Mouse (Mus musculus): ENCODE results near the gene Coa7.

Gene Coa7

DNA sequence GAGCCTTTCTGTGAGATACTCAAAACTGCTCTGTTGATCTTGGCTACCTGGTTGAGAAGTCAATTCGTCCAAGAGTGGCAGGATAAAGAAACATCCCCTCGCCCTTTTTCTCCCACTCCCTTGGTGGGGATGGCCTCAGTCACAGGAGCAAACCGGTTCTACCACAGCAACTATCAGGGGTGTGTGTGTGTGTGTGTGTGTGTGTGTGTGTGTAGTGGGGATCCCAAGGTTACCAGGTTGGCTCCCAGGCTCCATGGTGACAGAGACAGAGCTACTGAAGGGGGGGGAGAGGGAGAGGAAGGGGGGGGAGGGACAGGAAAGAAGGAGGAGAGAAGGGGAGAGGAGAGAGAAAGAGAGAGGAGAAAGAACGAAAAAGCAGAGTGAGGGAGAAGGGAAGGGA is 59.2 kb downstream of the Coa7 start:
- no peak for DNase-seq

DNA sequence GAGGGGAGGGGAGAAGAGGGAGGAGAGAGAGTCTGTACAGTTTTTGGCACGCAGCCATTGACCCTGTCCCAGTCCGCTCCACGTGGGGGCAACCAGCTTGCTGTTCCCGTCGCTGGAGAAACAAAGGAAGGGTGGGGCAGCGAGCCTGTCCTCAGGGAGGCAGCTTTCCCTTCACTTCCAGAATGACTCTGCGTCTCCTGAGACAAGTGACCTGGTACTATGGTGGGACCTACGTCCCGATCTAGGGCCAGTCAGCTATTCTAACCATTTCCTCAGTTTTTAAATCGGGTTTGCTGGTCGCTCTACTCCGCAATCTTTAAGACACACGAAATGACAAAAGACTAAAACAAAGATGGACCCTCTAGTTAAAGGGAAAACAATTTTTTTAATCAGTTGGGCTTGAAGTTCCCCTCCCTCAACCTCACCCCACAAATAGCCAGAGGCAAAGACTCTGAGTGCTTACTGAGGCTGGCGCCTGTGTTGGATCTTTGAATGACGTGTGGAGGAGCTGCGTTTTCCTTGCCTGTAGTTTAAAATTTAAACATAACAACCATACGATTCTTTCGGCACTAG is 59.8 kb downstream of the Coa7 start:
- peak; percentile 82 for DNase-seq

DNA sequence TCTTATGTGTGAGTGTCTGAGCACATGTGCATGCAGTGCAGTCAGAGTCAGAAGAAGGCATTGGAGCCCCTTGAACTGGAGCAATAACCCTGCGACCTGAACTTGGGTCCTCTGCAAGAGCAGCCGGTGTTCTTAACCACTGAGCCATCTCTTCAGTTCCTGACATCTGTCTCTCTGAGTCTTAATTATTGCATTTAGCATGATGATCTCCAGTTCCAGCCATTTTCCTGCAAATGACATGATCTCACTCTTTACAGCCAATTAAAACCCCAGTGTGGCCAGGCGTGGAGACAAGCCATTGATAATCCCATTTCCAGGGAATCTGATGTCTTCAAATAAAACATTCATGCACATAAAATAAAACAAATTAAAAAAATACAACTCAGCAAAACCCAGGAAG is 60.8 kb downstream of the Coa7 start:
- DNase-seq, result no peak

DNA sequence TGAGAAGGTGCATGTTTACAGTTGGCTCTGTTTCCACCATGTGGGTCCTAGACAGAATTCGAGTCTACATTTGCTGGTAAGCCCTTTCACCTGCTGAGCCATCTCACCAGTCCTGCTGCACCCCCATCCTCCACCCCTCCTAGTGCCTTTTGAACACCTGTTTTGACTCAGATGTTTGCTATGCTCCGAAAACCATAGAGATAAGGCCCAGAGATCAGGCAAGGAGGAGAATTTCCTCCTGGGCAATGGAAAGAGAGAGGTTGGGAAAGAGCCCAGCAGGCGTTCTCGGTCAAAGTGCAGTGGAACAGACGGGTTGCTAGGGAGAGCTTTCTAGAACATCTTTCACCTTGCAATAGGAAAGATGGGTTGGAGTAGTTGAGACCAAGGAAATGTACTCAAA is 63.2 kb downstream of the Coa7 start:
- no peak for DNase-seq

Data from lung, postnatal 14 days (tissue).